Mouse (Mus musculus): Measurements from ENCODE around the gene Celf1. TPM values are rescaled to one million over a fixed set of nuclear protein-coding genes. Genes with fewer than 3 reads are reported as not detected.
"Not testable (repeated sequence)": the region's sequence is repeated elsewhere in the genome, so short reads cannot be mapped to it uniquely, and the experiment has no call there.

Celf1 gene
- polyA plus RNA-seq, 1 experiment from 2014 or later: 81.8 TPM

- H3K4me3 ChIP-seq: no peak overlapping the region
- H3K27ac ChIP-seq: no peak overlapping the region
- WGBS: 82% methylated on average over 9 of the region's 9 CpGs
- no peak for ATAC-seq (ENCODE audit: borderline replicate concordance, extremely low read depth, low FRiP score, low TSS enrichment)
- no peak overlapping the region for H3K9ac ChIP-seq
- H3K4me1 ChIP-seq: no peaks in the 10 kb centered on the region
- no peaks in the 10 kb centered on the region for H3K9me3 ChIP-seq
- no peak overlapping the region for H3K4me2 ChIP-seq
- no peaks in the 10 kb centered on the region for H3K36me3 ChIP-seq
- H3K27me3 ChIP-seq: no peaks in the 10 kb centered on the region
Measured at GRCm38 (mm10) chr2:91027391-91028214, 87.4 kb downstream of the Celf1 start.

- ATAC-seq (ENCODE audit: borderline replicate concordance, extremely low read depth, low FRiP score, low TSS enrichment): no peak
- WGBS: 77% methylated on average over 4 of the region's 4 CpGs
- Histone ChIP-seq H3K4me3 (no peak overlapping the region), H3K27ac (no peak overlapping the region), H3K9me3 (no peaks in the 10 kb centered on the region), H3K27me3 (no peaks in the 10 kb centered on the region), H3K4me1 (peaks cover 3% of the 10 kb centered on the region; the same call in 1 of the 2 replicates), H3K4me2 (no peak overlapping the region), H3K36me3 (no peaks in the 10 kb centered on the region), H3K9ac (no peak overlapping the region)
Measured at GRCm38 (mm10) chr2:91031216-91031615, 91.0 kb downstream of the Celf1 start.

DNA sequence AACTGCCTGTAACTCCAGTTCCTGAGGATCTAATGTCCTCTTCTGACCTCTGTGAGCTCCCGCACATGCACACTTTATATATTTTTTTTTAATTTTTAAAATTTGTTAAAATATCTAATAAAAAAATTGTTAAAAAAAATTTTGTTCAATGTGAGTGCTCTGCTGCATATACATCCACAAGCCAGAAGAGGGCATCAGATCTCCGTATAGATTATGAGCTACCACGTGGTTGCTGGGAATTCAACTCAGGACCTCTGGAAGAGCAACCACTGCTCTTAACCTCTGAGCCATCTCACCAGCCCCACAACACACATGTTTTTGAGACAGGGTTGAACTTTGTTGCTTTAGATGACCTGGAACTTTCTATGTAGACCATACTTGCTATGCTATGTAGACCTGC lies 92.8 kb downstream of the Celf1 start:
- Histone ChIP-seq H3K27me3 (no peaks in the 10 kb centered on the region), H3K36me3 (no peaks in the 10 kb centered on the region), H3K27ac (no peak overlapping the region), H3K4me2 (no peak overlapping the region), H3K4me1 (peaks cover 3% of the 10 kb centered on the region; the same call in 1 of the 2 replicates), H3K9me3 (no peaks in the 10 kb centered on the region), H3K4me3 (no peak overlapping the region), H3K9ac (no peak overlapping the region)
- no peak for ATAC-seq (ENCODE audit: borderline replicate concordance, extremely low read depth, low FRiP score, low TSS enrichment)
- WGBS: 16% methylated on average over 3 of the region's 3 CpGs

DNA sequence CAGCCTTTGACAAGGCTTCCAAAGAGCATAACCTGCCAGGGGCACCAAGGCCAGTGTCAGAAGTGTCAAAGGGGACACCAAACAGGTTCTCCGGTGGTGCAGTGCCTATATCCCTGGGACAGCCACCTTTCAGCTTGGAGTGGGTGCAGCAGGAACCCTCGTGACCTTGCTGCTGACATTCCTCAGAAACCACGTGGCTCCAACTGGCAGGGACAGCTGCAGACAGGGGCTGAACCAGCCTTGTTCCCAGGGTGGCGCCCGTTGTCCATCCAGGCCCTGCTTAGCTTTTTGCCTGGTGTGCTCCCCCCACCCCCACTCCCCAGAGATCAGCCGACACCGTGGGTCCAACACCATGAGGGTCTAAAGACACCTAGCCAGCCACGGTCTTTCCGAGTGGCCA lies 95.2 kb downstream of the Celf1 start, which contains the start of gene Rapsn:
TSS of gene Rapsn (plus strand) at position 236 of the 400 bp plus-strand sequence.
- Histone ChIP-seq H3K9ac (no peak within 1 kb of the TSS), H3K4me3 (no peak within 1 kb of the TSS), H3K27ac (no peak within 1 kb of the TSS), H3K9me3 (no peaks in the 10 kb centered on the region), H3K4me2 (no peak within 1 kb of the TSS), H3K36me3 (no peaks in the 10 kb centered on the region), H3K27me3 (no peaks in the 10 kb centered on the region), H3K4me1 (peaks cover 3% of the 10 kb centered on the region; the same call in 1 of the 2 replicates)
- ATAC-seq (ENCODE audit: borderline replicate concordance, extremely low read depth, low FRiP score, low TSS enrichment): peak; percentile 27; the same call in 1 of the 2 replicates
- 42% methylated on average over 9 of the region's 9 CpGs for WGBS

GRCm38 (mm10) chr2:91041786-91042185 lies 101.6 kb downstream of the Celf1 start:
- ATAC-seq (ENCODE audit: borderline replicate concordance, extremely low read depth, low FRiP score, low TSS enrichment): no peak
- peaks cover 3% of the 10 kb centered on the region; the same call in 1 of the 2 replicates for H3K4me1 ChIP-seq
- no peak overlapping the region for H3K4me2 ChIP-seq
- no peak overlapping the region for H3K27ac ChIP-seq
- no peaks in the 10 kb centered on the region for H3K9me3 ChIP-seq
- WGBS: 66% methylated on average over 8 of the region's 8 CpGs
- no peak overlapping the region for H3K9ac ChIP-seq
- H3K27me3 ChIP-seq: no peaks in the 10 kb centered on the region
- no peaks in the 10 kb centered on the region for H3K36me3 ChIP-seq
- H3K4me3 ChIP-seq: no peak overlapping the region

DNA sequence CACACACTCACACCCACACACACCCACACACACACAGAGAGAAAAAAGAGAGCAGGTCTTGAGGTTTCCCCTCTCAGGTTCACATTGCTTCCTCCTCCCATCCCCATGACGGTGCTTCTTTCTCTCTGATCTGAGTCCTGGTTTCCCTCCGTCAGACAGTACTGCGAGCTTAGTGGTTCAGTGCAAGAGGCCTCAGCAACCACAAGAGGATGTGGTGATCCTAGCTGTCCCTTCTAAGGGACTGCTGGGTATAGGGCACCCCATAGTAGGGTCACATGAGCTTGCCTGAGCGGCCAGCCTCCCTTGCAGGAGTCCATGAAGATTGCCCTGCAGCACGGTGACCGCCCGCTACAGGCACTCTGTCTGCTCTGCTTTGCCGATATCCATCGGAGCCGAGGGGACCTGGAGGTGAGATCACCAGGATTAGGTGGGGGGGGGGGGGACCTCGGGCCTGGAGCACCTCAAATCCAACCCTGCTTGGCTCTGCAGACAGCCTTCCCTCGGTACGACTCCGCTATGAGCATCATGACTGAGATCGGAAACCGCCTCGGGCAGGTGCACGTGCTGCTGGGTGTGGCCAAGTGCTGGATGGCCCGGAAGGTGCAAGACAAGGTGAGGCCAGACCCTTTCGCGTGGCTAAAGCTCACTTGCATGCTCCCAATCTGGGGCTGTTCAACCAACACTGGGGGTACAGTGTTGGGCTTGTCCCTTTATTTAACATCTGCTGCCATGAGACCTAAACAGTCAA lies 102.6 kb downstream of the Celf1 start:
- no peak overlapping the region for H3K27ac ChIP-seq
- no peak overlapping the region for H3K9ac ChIP-seq
- H3K36me3 ChIP-seq: no peaks in the 10 kb centered on the region
- WGBS: 68% methylated on average over 21 of the region's 21 CpGs
- no peak overlapping the region for H3K4me3 ChIP-seq
- H3K4me1 ChIP-seq: peaks cover 3% of the 10 kb centered on the region; the same call in 1 of the 2 replicates
- no peaks in the 10 kb centered on the region for H3K9me3 ChIP-seq
- H3K27me3 ChIP-seq: no peaks in the 10 kb centered on the region
- no peak overlapping the region for H3K4me2 ChIP-seq
- ATAC-seq (ENCODE audit: borderline replicate concordance, extremely low read depth, low FRiP score, low TSS enrichment): peak; percentile 39

DNA sequence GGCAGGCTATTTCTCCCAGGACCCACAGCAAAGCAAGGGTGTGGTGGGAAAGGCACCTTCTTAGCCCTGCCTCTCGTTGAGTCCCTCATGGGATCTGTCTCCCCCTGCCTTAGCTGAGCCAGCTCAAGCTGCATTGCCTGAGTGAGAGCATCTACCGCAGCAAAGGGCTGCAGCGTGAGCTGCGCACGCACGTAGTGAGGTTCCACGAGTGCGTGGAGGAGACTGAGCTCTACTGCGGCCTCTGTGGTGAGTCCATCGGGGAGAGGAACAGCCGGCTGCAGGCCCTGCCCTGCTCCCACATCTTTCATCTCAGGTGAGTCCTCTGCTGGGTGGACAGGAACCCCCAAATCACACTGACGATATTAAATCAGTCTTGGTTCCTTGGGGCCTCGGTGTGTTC lies 104.5 kb downstream of the Celf1 start:
- 72% methylated on average over 13 of the region's 13 CpGs for WGBS
- Histone ChIP-seq H3K27me3 (no peaks in the 10 kb centered on the region), H3K36me3 (no peaks in the 10 kb centered on the region), H3K4me3 (no peak overlapping the region), H3K9ac (no peak overlapping the region), H3K9me3 (no peaks in the 10 kb centered on the region), H3K4me1 (peaks cover 3% of the 10 kb centered on the region; the same call in 1 of the 2 replicates), H3K27ac (no peak overlapping the region), H3K4me2 (no peak overlapping the region)
- ATAC-seq (ENCODE audit: borderline replicate concordance, extremely low read depth, low FRiP score, low TSS enrichment): no peak

DNA sequence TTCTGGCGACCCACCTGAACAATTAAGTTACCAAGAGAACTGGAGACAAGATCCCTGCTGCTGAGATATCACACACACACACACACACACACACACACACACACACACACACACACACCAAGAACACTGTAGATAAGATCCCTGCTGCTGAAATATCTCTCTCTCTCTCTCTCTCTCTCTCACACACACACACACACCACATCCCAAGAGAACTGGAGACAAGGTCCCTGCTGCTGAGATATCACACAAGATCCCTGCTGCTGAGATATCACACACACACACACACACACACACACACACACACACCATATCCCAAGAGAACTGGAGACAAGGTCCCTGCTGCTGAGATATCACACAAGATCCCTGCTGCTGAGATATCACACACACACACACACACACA lies 105.6 kb downstream of the Celf1 start:
- not testable (repeated sequence) for H3K4me3 ChIP-seq; H3K4me1 ChIP-seq; H3K9ac ChIP-seq; H3K9me3 ChIP-seq; H3K4me2 ChIP-seq; H3K36me3 ChIP-seq; H3K27ac ChIP-seq; H3K27me3 ChIP-seq; ATAC-seq (ENCODE audit: borderline replicate concordance, extremely low read depth, low FRiP score, low TSS enrichment)
- 93% methylated on average over 1 of the region's 1 CpGs for WGBS

GRCm38 (mm10) chr2:91047359-91047758 lies 107.2 kb downstream of the Celf1 start:
- no peak for ATAC-seq (ENCODE audit: borderline replicate concordance, extremely low read depth, low FRiP score, low TSS enrichment)
- Histone ChIP-seq H3K9ac (no peak overlapping the region), H3K36me3 (no peaks in the 10 kb centered on the region), H3K4me1 (peaks cover 3% of the 10 kb centered on the region; the same call in 1 of the 2 replicates), H3K27me3 (no peaks in the 10 kb centered on the region), H3K4me3 (no peak overlapping the region), H3K4me2 (no peak overlapping the region), H3K27ac (no peak overlapping the region), H3K9me3 (no peaks in the 10 kb centered on the region)
- WGBS: 78% methylated on average over 9 of the region's 9 CpGs

DNA sequence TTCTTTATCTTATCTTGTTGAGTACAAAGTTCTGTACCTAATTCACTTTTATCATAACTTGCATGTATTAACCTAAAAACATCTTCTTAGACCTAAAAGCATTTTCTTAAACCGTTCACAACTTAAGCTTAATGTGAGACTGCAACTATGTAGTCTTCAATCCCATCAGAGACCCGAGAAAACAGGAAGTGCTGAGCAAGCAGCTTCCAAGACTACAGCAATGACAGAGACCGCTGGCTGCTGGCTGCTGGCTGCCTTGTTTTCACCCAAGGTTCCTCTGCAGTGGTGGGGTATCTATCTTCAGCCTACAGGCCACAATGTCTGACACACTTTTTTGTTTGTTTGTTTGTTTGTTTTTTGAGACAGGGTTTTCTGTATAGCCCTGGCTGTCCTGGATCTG lies 111.7 kb downstream of the Celf1 start:
- Histone ChIP-seq H3K4me3 (no peak overlapping the region), H3K9ac (no peak overlapping the region), H3K4me2 (no peak overlapping the region), H3K27me3 (no peaks in the 10 kb centered on the region), H3K4me1 (peaks cover 10% of the 10 kb centered on the region), H3K27ac (no peak overlapping the region), H3K9me3 (no peaks in the 10 kb centered on the region), H3K36me3 (peaks cover 18% of the 10 kb centered on the region)
- no peak for ATAC-seq (ENCODE audit: borderline replicate concordance, extremely low read depth, low FRiP score, low TSS enrichment)
- 70% methylated on average over 3 of the region's 3 CpGs for WGBS

DNA sequence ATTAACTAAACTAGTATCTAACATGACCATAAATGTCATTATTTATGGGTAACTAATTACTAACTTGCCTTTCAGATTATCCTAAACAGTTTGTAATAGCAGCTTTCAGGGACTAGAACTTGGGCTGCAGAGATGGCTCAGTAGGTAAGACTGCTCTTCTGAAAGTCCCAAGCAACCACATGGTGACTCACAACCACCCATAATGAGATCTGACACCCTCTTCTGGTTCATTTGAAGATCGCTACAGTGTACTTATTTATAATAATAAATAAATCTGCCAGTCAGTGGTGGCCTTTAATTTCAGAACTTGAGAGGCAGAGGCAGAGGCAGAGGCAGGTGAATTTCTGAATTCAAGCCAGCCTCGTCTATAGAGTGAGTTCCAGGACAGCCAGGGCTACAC lies 112.6 kb downstream of the Celf1 start:
- ATAC-seq (ENCODE audit: borderline replicate concordance, extremely low read depth, low FRiP score, low TSS enrichment): no peak
- H3K4me2 ChIP-seq: peak overlapping the region; percentile 90; the same call in 1 of the 2 replicates
- whole genome bisulfite sequencing: 43% methylated on average over 2 of the region's 2 CpGs
- no peaks in the 10 kb centered on the region for H3K9me3 ChIP-seq
- H3K4me3 ChIP-seq: no peak overlapping the region
- H3K36me3 ChIP-seq: peaks cover 26% of the 10 kb centered on the region
- H3K4me1 ChIP-seq: peaks cover 10% of the 10 kb centered on the region
- no peak overlapping the region for H3K9ac ChIP-seq
- H3K27me3 ChIP-seq: no peaks in the 10 kb centered on the region
- H3K27ac ChIP-seq: no peak overlapping the region
